Mouse (Mus musculus): Measurements from ENCODE around the gene Emg1.

DNA sequence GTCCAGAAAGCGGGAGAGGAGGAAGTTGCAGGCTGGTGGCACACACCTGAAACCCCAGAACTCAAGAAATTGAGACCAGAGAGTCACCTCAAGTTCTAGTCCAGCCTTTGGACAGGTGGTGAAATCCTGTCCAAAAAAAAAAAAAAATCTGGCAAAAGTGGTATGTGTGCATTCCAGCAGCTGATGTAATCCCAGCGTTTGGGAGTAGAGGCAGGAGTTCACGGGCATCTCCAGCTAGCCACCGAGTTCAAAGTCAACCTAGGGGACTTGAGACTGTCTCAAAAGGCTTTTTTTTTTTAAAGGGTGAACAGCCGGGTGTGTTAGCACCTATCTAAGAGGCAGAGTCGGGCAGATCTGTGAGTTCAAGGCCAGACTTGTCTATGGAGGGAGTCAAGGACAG, 35.8 kb downstream of the Emg1 start:
- TF ChIP-seq GATA1 (IDR thresholded peaks at IDR 0.05; ENCODE audit: borderline replicate concordance, low read length) (no peak), FLI1 (IDR thresholded peaks at IDR 0.05; ENCODE audit: low read length) (no peak)

Measured in megakaryocyte, embryonic 14.5 days (primary cell).